Mouse (Mus musculus) cortical plate, adult 2 months (tissue): ENCODE results near the gene Tspan17. TPM values are rescaled to one million over a fixed set of nuclear protein-coding genes. Genes with fewer than 3 reads are reported as not detected.
"Not testable (repeated sequence)": the region's sequence is repeated elsewhere in the genome, so short reads cannot be mapped to it uniquely, and the experiment has no call there.

Experiments used
- H3K27ac ChIP-seq: fragments of 200-500 bp; 2 replicates; pipeline ENCODE4 v1.5.1; 2012; ENCODE audit warnings: low read length, control low read depth, inconsistent platforms; ENCODE audit not compliant: insufficient read depth
- H3K4me1 ChIP-seq: fragments of 200-500 bp; 2 replicates; pipeline ENCODE4 v1.6.1; 2011; ENCODE audit warnings: low read length; ENCODE audit not compliant: control insufficient read depth, insufficient read depth
- H3K4me3 ChIP-seq: fragments of 200-500 bp; 2 replicates; pipeline ENCODE4 v1.5.1; 2011; ENCODE audit warnings: mild to moderate bottlenecking, low read length, control low read depth; ENCODE audit not compliant: insufficient read depth
- CTCF ChIP-seq: fragments of 200-500 bp; IDR thresholded peaks from 2 replicates; pipeline ENCODE4 v1.5.1; 2011; ENCODE audit warnings: mild to moderate bottlenecking, control low read depth, low read length; ENCODE audit not compliant: insufficient read depth; ENCODE audit errors: extremely low read depth
- POLR2A ChIP-seq: fragments of 200-500 bp; IDR thresholded peaks from 2 replicates; pipeline ENCODE4 v1.6.1; 2011; ENCODE audit warnings: mild to moderate bottlenecking, low read length, control low read depth; ENCODE audit not compliant: insufficient read depth; ENCODE audit errors: extremely low read depth
- polyA plus RNA-seq: library from polyadenylated mRNA; depleted of rRNA; stranded (reverse); fragments of >200 nt; gene quantifications from 2 replicates; pipeline ENCODE4 v1.2.3, GENCODE M21; 2012

The Tspan17 gene
- polyA plus RNA-seq, 1 experiment, result 78.9 TPM

DNA sequence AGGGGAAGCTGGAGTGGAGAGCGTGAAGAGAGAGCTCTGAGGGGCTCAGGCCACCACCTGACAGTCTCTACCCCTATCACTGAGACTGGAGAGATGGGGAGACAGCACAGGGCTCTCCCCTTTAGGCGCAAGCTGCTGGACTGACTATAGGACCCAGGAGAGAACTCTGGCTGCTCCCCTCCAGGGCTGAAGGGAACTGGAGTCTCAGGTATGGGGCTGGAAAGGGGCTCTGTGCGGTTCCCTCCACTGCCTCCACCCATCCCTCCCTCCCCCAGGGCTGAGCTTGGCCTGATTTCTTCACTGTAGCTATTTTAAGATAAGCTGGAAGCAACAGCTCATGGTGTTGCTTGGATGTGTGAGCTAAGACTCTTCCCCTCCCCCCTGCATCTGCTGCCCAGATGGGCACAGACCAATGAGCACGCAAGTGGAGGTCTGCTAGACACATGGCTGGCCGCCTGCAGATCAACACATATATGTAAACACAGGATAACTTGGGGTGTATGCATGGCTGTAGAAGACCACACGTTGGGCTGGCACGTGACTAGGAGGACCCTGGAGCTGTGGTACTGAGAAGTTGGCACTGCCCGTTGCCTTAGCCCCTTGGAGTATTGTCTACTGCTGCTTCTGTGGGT is 28.9 kb upstream of the Tspan17 start:
- peaks cover 13% of the 10 kb centered on the region for H3K4me1 ChIP-seq
- peak; percentile 53 for TF ChIP-seq POLR2A
- no peak for TF ChIP-seq CTCF
- H3K27ac ChIP-seq, result peak overlapping the region; percentile 73
- H3K4me3 ChIP-seq, result no peak overlapping the region

DNA sequence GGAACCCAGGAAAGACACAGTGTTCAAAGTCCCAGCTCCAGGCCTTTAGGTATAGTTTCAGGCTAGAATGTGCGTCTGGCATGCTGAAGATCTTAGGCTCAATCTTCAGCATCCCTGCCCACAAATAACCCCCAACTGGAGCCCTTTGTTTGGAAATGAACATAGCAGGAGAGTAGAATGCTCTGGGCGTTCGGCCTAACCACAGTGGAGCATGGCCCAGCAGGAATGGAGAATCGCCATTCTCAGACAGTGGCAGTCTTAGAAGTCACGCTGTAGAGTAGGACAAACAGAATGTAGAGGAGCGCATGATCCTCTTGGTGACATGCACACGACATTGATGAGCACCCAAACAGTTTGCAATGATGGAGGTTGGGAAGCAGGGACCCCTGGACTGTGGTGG is 28.3 kb upstream of the Tspan17 start:
- Histone ChIP-seq H3K27ac (peak overlapping the region; percentile 73), H3K4me1 (peaks cover 11% of the 10 kb centered on the region), H3K4me3 (no peak overlapping the region)
- TF ChIP-seq POLR2A (no peak), CTCF (no peak)

DNA sequence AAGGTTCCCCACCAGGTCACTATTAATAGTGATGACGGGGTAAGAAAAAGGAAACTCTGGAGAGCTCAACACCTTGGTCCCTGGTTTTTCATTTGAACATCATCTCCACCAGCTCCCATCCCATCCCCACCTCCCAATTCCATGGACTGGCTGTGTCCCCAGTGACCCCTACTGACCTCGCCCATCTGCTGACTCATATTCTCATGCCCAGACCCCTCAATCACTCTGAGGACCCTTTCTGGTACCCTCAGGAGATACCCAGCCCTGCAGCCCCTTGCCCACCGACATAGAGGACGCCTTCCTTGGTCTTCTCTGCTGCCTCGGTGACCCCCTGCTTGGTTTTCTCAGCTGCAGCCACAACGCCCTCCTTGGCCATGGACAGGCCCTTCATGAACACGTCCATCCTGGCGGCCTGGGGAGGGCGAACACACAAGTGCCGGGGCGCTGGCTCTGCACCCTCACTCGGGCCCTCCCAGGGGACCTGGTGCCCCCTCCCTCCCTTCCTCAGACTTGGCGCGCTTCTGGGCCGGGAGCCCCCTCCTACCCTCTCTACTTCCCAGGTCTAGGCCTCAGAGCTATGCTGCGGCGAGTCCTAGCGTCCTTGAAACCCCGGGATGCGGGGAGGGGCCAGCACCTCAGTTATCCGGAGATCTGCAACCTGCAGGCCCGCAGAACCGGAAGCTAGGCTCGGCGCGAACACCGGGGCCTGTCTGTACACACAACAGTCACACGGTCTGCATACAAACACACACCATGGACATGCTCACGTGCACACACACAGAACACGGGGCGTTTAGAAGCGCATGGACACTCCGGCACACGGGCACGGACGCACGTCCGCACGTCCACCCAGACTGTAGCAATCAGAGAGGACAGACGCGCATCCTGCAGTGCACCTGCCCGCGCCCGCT is 23.6 kb upstream of the Tspan17 start:
- TF ChIP-seq POLR2A, result 0 out of 2 replicates have a peak, but pooled peaks have one; percentile 20
- no peak for TF ChIP-seq CTCF
- Histone ChIP-seq H3K27ac (peak overlapping the region; percentile 79), H3K4me3 (peak overlapping the region; percentile 96), H3K4me1 (peaks cover 4% of the 10 kb centered on the region; the same call in 1 of the 2 replicates)

DNA sequence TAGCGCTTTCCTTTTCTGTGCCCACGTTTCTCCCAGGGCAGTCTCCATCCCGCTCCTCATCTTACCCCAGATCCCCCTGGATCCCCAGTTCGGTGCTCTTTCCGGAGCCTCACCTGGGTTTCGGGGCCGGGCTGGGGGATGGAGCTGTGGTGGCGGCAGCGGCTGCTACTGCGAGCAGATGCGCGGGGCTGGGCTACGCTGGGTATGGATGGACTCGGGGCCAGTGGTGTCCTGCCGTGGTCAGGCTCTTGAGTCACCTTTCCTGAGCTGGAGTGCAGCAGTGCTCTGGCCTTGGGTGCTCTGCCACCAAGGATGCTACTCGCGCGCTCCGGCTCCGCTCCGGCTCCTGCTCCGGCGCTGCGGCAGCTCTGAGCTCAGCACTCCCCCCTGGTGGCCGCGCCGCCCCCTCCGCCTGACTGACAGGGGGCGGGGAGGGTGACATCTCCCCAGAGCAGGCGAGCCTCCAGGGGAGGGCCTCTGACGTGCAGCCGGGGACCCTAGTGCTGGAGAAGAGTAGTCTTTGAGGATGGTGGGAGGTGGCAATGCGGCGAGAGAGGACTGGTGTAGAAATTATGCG is 22.9 kb upstream of the Tspan17 start, which contains the start of gene Sncb:
TSS of gene Sncb (minus strand) at position 404 of the 577 bp plus-strand sequence.
- peak within 1 kb of the TSS; percentile 96 for H3K4me3 ChIP-seq
- peaks cover 2% of the 10 kb centered on the region; the same call in 1 of the 2 replicates for H3K4me1 ChIP-seq
- H3K27ac ChIP-seq, result peak within 1 kb of the TSS; percentile 79
- TF ChIP-seq POLR2A, result peak; percentile 89
- TF ChIP-seq CTCF, result peak; percentile 34

DNA sequence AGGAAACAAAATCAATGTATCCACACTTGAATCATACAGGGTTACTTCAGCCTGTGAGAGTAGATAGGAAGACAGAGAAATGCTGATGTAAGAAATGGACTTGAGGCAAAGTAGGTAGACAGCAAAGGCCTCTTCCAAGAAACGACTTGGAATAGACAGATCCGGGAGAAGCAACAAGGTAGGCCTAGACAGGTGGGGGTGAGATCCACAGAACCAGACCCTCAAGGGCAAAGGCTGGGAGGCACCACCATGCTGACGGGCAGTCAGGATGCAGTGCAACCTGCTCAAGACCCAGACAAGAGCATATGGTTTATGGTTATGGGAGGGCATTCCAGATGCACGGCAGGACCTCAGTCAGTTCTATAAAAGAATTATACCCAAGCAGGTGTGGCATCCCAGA is 22.2 kb upstream of the Tspan17 start:
- TF ChIP-seq CTCF (no peak), POLR2A (no peak)
- Histone ChIP-seq H3K4me3 (peak overlapping the region; percentile 96), H3K27ac (peak overlapping the region; percentile 6; the same call in 1 of the 2 replicates), H3K4me1 (peaks cover 2% of the 10 kb centered on the region; the same call in 1 of the 2 replicates)

DNA sequence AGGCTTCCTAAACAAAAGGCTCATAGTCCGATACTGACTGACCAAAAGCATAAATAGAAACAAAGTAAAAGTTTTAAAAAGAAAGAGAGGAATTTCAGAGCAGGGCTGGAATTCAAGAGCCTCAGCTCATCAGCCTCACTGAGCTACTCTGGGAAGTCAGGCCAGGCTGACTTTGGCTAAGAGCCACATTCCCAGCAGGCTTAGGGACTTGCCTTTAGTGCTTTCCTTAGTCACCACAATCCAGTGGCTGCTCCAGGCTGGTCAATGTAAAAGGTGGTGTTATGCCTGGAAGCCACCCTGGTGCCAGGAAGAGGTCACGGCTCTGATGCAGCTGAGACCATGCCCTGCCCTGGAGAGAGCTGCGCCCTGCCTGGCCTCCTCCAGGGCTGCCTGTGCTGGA is 8.6 kb upstream of the Tspan17 start:
- Histone ChIP-seq H3K4me1 (peaks cover 4% of the 10 kb centered on the region), H3K27ac (no peak overlapping the region), H3K4me3 (no peak overlapping the region)
- TF ChIP-seq CTCF (no peak), POLR2A (no peak)

DNA sequence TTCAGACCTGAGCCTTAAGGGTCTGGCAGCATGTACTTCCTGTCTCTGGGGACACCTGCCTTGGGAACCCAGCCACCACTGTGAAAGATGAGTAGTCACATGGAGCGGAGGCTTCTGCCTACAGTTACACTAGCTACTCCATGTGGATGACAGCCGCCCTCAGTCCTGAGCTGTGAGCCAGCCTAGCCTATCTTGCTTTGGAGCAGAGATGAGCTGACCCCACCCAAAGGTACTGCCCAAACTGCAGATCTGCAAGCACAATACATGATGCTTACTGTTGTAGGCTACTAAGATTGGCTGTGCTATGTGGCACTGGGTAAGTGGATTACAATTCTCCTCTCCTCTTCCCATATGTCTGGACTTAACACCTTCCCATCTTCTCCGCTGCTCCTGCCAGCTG is 8.1 kb upstream of the Tspan17 start:
- Histone ChIP-seq H3K4me3 (no peak overlapping the region), H3K27ac (no peak overlapping the region), H3K4me1 (peaks cover 4% of the 10 kb centered on the region)
- TF ChIP-seq POLR2A (no peak), CTCF (no peak)

DNA sequence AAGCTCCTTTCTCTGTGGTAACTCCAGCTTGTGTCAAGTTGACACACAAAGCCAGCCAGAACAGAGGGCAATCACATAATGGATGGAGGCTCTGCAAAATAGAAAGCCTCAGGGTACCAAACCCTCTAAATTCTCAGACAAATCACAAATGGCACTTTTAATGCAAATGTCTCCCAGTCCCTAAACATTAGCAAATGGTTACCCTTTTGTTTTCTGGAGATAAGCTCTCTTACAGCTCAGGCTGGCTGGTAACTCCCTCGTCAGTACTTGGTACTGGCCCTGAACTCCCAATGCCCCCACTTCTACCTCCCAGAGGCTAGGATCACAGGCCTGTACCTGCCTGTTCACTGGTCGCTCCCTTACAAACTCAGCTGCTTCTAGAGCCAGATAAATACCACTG is 5.9 kb upstream of the Tspan17 start:
- H3K4me1 ChIP-seq, result peaks cover 4% of the 10 kb centered on the region
- H3K27ac ChIP-seq, result no peak overlapping the region
- TF ChIP-seq CTCF (no peak), POLR2A (no peak)
- H3K4me3 ChIP-seq, result no peak overlapping the region

DNA sequence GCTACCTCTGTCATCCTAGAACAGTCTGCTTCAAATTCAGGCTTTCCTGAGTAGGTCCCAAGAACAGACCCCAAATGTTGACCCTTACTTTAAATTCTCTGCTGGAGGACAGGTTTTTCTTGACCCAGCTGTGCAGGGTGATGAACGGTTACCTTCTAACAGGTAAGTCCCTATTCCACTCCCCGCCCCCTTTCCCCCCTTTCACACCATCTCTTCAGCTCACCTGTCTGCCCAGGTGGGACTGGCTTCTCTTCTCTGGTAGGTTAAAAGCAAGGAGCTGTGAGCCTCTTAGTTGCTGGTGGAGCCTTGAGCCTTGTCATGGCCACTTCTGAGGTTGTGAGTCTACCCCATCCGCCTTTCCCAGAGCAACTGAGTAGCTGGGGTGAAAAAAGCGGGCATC is 5.5 kb upstream of the Tspan17 start, which contains the start of gene Eif4e1b:
TSS of gene Eif4e1b (plus strand) at position 301 of the 400 bp plus-strand sequence.
- TF ChIP-seq CTCF (no peak), POLR2A (no peak)
- H3K27ac ChIP-seq, result no peak within 1 kb of the TSS
- H3K4me1 ChIP-seq, result peaks cover 4% of the 10 kb centered on the region
- no peak within 1 kb of the TSS for H3K4me3 ChIP-seq

DNA sequence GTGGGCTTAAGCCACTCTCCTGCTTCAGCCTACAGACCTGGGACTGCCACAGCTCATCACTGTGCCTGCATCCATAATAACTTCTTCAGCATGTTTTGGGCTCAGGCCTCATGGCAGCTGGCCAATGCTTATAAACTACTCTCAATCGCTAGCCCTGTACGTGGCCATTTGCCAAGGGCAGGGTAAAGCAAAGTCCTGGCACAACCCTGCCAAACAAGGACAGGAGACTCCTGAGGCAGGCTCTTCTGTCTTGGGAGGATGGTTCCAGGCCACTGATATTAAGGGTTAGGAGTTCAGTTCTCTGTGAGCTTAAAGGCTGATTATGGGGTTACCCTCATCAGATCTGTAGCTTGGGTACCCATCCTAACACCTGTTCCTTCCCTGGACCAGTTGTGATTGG is 1.6 kb upstream of the Tspan17 start:
- not testable (repeated sequence) for H3K27ac ChIP-seq, H3K4me3 ChIP-seq, H3K4me1 ChIP-seq
